Mouse (Mus musculus) lung, postnatal 4 days (tissue): ENCODE data around the gene Rcvrn.
A peak's percentile ranks its signal among the peaks of the same experiment; 100 is the strongest.

Experiments
- DNase-seq, 2 experiments: peaks; one replicate each; pipeline ENCODE4 v3.0.0; 2021

Gene Rcvrn

GRCm38 (mm10) chr11:67694703-67695376 is at the start of gene Rcvrn:
Gene Rcvrn (plus strand): TSS chr11:67695326.
- DNase-seq: no peak

GRCm38 (mm10) chr11:67647745-67648144 is 47.4 kb upstream of the Rcvrn start:
- DNase-seq: peak; percentile 69 to 84

GRCm38 (mm10) chr11:67648651-67649407 is 46.3 kb upstream of the Rcvrn start:
- DNase-seq: no peak

GRCm38 (mm10) chr11:67649971-67650707 is 45.0 kb upstream of the Rcvrn start:
- DNase-seq: no peak

GRCm38 (mm10) chr11:67651731-67652130 is 43.4 kb upstream of the Rcvrn start:
- no peak for DNase-seq

- DNase-seq: peak in 1 of 2 experiments; percentile 41
Measured at GRCm38 (mm10) chr11:67652194-67652892, 42.8 kb upstream of the Rcvrn start.

GRCm38 (mm10) chr11:67652893-67653255 is 42.3 kb upstream of the Rcvrn start:
- no peak for DNase-seq

- DNase-seq: no peak
Measured at GRCm38 (mm10) chr11:67653521-67654090, 41.5 kb upstream of the Rcvrn start.

- no peak for DNase-seq
Measured at GRCm38 (mm10) chr11:67654514-67654913, 40.6 kb upstream of the Rcvrn start.

- DNase-seq: no peak
Measured at GRCm38 (mm10) chr11:67655236-67655959, 39.7 kb upstream of the Rcvrn start.

GRCm38 (mm10) chr11:67656366-67656765 is 38.8 kb upstream of the Rcvrn start:
- no peak for DNase-seq

- no peak for DNase-seq
Measured at GRCm38 (mm10) chr11:67656811-67657210, 38.3 kb upstream of the Rcvrn start.

GRCm38 (mm10) chr11:67657685-67658382 is 37.3 kb upstream of the Rcvrn start:
- DNase-seq: peak in 1 of 2 experiments; percentile 57

GRCm38 (mm10) chr11:67661465-67661864 is 33.7 kb upstream of the Rcvrn start:
- no peak for DNase-seq

- no peak for DNase-seq
Measured at GRCm38 (mm10) chr11:67663437-67663836, 31.7 kb upstream of the Rcvrn start.

- DNase-seq: no peak
Measured at GRCm38 (mm10) chr11:67664261-67664660, 30.9 kb upstream of the Rcvrn start.

- DNase-seq: no peak
Measured at GRCm38 (mm10) chr11:67664918-67665317, 30.2 kb upstream of the Rcvrn start.

GRCm38 (mm10) chr11:67666129-67666528 is 29.0 kb upstream of the Rcvrn start:
- no peak for DNase-seq

GRCm38 (mm10) chr11:67667531-67668332 is 27.4 kb upstream of the Rcvrn start:
- DNase-seq: peak; percentile 84 to 89

GRCm38 (mm10) chr11:67668460-67669007 is 26.6 kb upstream of the Rcvrn start:
- no peak for DNase-seq
